Mouse (Mus musculus): ENCODE results near the gene Efcab2. TPM values are rescaled to one million over a fixed set of nuclear protein-coding genes. Genes with fewer than 3 reads are reported as not detected.
A peak's percentile ranks its signal among the peaks of the same experiment; 100 is the strongest.

The Efcab2 gene
- polyA plus RNA-seq, 1 experiment from 2014 or later = 3.5 TPM

- WGBS = 63% methylated on average over 2 of the region's 2 CpGs
- no peaks in the 10 kb centered on the region for H3K27me3 ChIP-seq
Measured at GRCm38 (mm10) chr1:178376907-178377306, 29.0 kb upstream of the Efcab2 start.

GRCm38 (mm10) chr1:178378115-178378514 lies 27.8 kb upstream of the Efcab2 start:
- no peak overlapping the region for H3K27ac ChIP-seq
- no peaks in the 10 kb centered on the region for H3K9me3 ChIP-seq
- no peaks in the 10 kb centered on the region for H3K27me3 ChIP-seq
- ATAC-seq (ENCODE audit: insufficient number of reproducible peaks, low FRiP score, low TSS enrichment, low read depth) = no peak
- H3K4me2 ChIP-seq = no peak overlapping the region
- no peaks in the 10 kb centered on the region for H3K36me3 ChIP-seq
- H3K4me1 ChIP-seq = 0 out of 2 replicates have a peak, but pooled peaks cover 3% of the 10 kb centered on the region
- H3K4me3 ChIP-seq = no peak overlapping the region
- H3K9ac ChIP-seq = no peak overlapping the region
- WGBS = 70% methylated on average over 3 of the region's 3 CpGs

More at GRCm38 (mm10) chr1:178376907-178377306, 29.0 kb upstream of the Efcab2 start:
- H3K4me1 ChIP-seq = no peaks in the 10 kb centered on the region
- H3K4me2 ChIP-seq = no peak overlapping the region
- H3K9me3 ChIP-seq = no peaks in the 10 kb centered on the region
- no peak overlapping the region for H3K4me3 ChIP-seq
- no peak overlapping the region for H3K9ac ChIP-seq
- no peaks in the 10 kb centered on the region for H3K36me3 ChIP-seq
- ATAC-seq (ENCODE audit: insufficient number of reproducible peaks, low FRiP score, low TSS enrichment, low read depth) = no peak
- H3K27ac ChIP-seq = no peak overlapping the region

DNA sequence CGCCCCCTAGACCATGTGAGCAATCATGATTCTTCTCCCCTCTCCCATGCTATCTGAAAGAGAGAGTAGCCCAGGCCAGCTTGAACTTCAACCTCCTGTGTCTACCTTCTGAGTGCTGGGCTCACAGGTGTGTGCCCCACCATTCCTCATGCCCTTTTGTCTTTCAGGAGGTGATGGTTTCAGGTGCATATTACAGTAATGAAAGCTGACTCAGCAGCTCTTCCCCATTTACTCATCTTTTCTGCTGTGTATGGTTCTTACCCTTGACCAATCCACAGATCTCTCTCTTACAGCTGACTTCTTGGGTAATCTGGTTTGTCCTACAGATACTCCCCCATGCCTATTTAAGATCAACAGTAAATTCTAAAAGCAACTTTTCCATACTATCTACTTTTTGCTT lies 26.7 kb upstream of the Efcab2 start:
- 0 out of 2 replicates have a peak, but pooled peaks cover 3% of the 10 kb centered on the region for H3K4me1 ChIP-seq
- ATAC-seq (ENCODE audit: insufficient number of reproducible peaks, low FRiP score, low TSS enrichment, low read depth) = no peak

GRCm38 (mm10) chr1:178382165-178382564 lies 23.7 kb upstream of the Efcab2 start:
- no peaks in the 10 kb centered on the region for H3K9me3 ChIP-seq
- H3K4me2 ChIP-seq = no peak overlapping the region
- H3K27me3 ChIP-seq = no peaks in the 10 kb centered on the region
- no peak overlapping the region for H3K4me3 ChIP-seq
- H3K36me3 ChIP-seq = no peaks in the 10 kb centered on the region
- ATAC-seq (ENCODE audit: insufficient number of reproducible peaks, low FRiP score, low TSS enrichment, low read depth) = no peak
- H3K27ac ChIP-seq = no peak overlapping the region
- no peak overlapping the region for H3K9ac ChIP-seq
- 0 out of 2 replicates have a peak, but pooled peaks cover 3% of the 10 kb centered on the region for H3K4me1 ChIP-seq

More for the DNA sequence above, 26.7 kb upstream of the Efcab2 start:
- Histone ChIP-seq H3K9ac (no peak overlapping the region), H3K36me3 (no peaks in the 10 kb centered on the region), H3K4me3 (no peak overlapping the region), H3K4me2 (no peak overlapping the region), H3K27ac (no peak overlapping the region), H3K9me3 (no peaks in the 10 kb centered on the region), H3K27me3 (no peaks in the 10 kb centered on the region)
- 84% methylated on average over 1 of the region's 1 CpGs for WGBS

- 79% methylated on average over 4 of the region's 4 CpGs for WGBS
- Histone ChIP-seq H3K4me2 (no peak overlapping the region), H3K27ac (no peak overlapping the region), H3K4me3 (no peak overlapping the region), H3K9me3 (no peaks in the 10 kb centered on the region), H3K27me3 (no peaks in the 10 kb centered on the region), H3K36me3 (no peaks in the 10 kb centered on the region), H3K4me1 (no peaks in the 10 kb centered on the region), H3K9ac (no peak overlapping the region)
- ATAC-seq (ENCODE audit: insufficient number of reproducible peaks, low FRiP score, low TSS enrichment, low read depth) = no peak
Measured at GRCm38 (mm10) chr1:178388802-178389201, 17.1 kb upstream of the Efcab2 start.

GRCm38 (mm10) chr1:178389401-178389800 lies 16.5 kb upstream of the Efcab2 start:
- H3K27me3 ChIP-seq = no peaks in the 10 kb centered on the region
- no peak for ATAC-seq (ENCODE audit: insufficient number of reproducible peaks, low FRiP score, low TSS enrichment, low read depth)
- no peaks in the 10 kb centered on the region for H3K4me1 ChIP-seq
- no peak overlapping the region for H3K4me3 ChIP-seq
- H3K27ac ChIP-seq = no peak overlapping the region
- WGBS = 73% methylated on average over 2 of the region's 2 CpGs
- H3K4me2 ChIP-seq = no peak overlapping the region
- H3K9me3 ChIP-seq = no peaks in the 10 kb centered on the region
- no peaks in the 10 kb centered on the region for H3K36me3 ChIP-seq
- no peak overlapping the region for H3K9ac ChIP-seq

DNA sequence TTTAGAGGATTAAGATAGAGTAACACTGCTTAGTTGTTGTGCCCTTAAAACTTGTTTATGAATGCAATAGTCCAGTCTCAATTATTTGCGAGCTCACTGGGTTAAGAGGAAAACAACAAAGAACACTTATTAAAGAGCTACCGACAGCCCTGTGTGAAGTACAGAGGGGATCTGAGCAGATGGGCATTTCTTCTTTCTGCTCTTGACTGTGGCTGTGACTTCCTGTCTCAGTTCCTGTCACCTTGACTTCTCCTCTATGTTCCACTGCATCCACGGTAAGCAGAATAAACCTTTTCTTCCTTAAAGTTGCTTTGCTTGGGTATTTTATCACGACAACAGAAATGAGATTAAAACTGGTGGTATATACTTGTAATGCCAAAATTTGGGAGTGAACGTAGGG lies 12.9 kb upstream of the Efcab2 start:
- H3K9me3 ChIP-seq = no peaks in the 10 kb centered on the region
- ATAC-seq (ENCODE audit: insufficient number of reproducible peaks, low FRiP score, low TSS enrichment, low read depth) = no peak
- H3K4me1 ChIP-seq = 0 out of 2 replicates have a peak, but pooled peaks cover 2% of the 10 kb centered on the region
- no peaks in the 10 kb centered on the region for H3K36me3 ChIP-seq
- WGBS = 75% methylated on average over 5 of the region's 5 CpGs
- no peak overlapping the region for H3K4me3 ChIP-seq
- H3K27ac ChIP-seq = no peak overlapping the region
- H3K4me2 ChIP-seq = no peak overlapping the region
- H3K27me3 ChIP-seq = no peaks in the 10 kb centered on the region
- H3K9ac ChIP-seq = no peak overlapping the region

- no peaks in the 10 kb centered on the region for H3K27me3 ChIP-seq
- H3K36me3 ChIP-seq = no peaks in the 10 kb centered on the region
- H3K4me1 ChIP-seq = 0 out of 2 replicates have a peak, but pooled peaks cover 2% of the 10 kb centered on the region
- WGBS = 87% methylated on average over 6 of the region's 6 CpGs
- H3K9me3 ChIP-seq = no peaks in the 10 kb centered on the region
- no peak for ATAC-seq (ENCODE audit: insufficient number of reproducible peaks, low FRiP score, low TSS enrichment, low read depth)
- H3K9ac ChIP-seq = no peak overlapping the region
- H3K27ac ChIP-seq = no peak overlapping the region
- H3K4me2 ChIP-seq = no peak overlapping the region
- no peak overlapping the region for H3K4me3 ChIP-seq
Measured at GRCm38 (mm10) chr1:178395091-178395490, 10.8 kb upstream of the Efcab2 start.

- 0 out of 2 replicates have a peak, but pooled peaks cover 6% of the 10 kb centered on the region for H3K4me1 ChIP-seq
- no peak for ATAC-seq (ENCODE audit: insufficient number of reproducible peaks, low FRiP score, low TSS enrichment, low read depth)
- no peak overlapping the region for H3K4me3 ChIP-seq
- 43% methylated on average over 4 of the region's 4 CpGs for WGBS
- no peak overlapping the region for H3K27ac ChIP-seq
- no peak overlapping the region for H3K9ac ChIP-seq
- no peaks in the 10 kb centered on the region for H3K27me3 ChIP-seq
- no peaks in the 10 kb centered on the region for H3K36me3 ChIP-seq
- H3K4me2 ChIP-seq = no peak overlapping the region
- no peaks in the 10 kb centered on the region for H3K9me3 ChIP-seq
Measured at GRCm38 (mm10) chr1:178396383-178396782, 9.5 kb upstream of the Efcab2 start.

DNA sequence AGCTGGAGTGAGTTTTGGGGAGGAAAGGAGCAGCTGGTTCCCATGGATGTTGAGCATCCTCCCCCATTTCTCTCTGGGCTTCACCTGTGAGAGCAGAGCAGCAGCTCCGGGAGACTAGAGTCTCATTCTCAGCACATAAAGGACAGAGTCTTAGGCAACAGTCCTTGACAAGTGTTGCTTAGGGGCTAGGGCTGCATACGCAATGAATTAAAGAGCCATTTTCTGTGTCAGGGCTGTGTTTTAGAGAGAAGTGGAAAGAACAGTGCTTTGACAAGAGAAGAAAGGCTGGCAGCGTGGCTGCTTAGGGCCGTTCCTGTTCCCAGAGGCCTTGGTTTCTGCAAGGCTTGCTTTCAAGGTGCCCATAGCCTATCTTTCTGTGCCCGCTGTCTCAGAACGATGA lies 6.0 kb upstream of the Efcab2 start:
- Histone ChIP-seq H3K36me3 (no peaks in the 10 kb centered on the region), H3K9me3 (no peaks in the 10 kb centered on the region), H3K4me2 (no peak overlapping the region), H3K4me3 (no peak overlapping the region), H3K27me3 (no peaks in the 10 kb centered on the region), H3K4me1 (0 out of 2 replicates have a peak, but pooled peaks cover 6% of the 10 kb centered on the region), H3K9ac (no peak overlapping the region), H3K27ac (no peak overlapping the region)
- ATAC-seq (ENCODE audit: insufficient number of reproducible peaks, low FRiP score, low TSS enrichment, low read depth) = no peak
- 74% methylated on average over 6 of the region's 6 CpGs for WGBS

GRCm38 (mm10) chr1:178400652-178401051 lies 5.2 kb upstream of the Efcab2 start:
- ATAC-seq (ENCODE audit: insufficient number of reproducible peaks, low FRiP score, low TSS enrichment, low read depth) = no peak
- 46% methylated on average over 7 of the region's 7 CpGs for WGBS
- Histone ChIP-seq H3K4me1 (0 out of 2 replicates have a peak, but pooled peaks cover 6% of the 10 kb centered on the region), H3K27ac (no peak overlapping the region), H3K9me3 (no peaks in the 10 kb centered on the region), H3K4me3 (no peak overlapping the region), H3K9ac (no peak overlapping the region), H3K27me3 (no peaks in the 10 kb centered on the region), H3K4me2 (no peak overlapping the region), H3K36me3 (no peaks in the 10 kb centered on the region)

DNA sequence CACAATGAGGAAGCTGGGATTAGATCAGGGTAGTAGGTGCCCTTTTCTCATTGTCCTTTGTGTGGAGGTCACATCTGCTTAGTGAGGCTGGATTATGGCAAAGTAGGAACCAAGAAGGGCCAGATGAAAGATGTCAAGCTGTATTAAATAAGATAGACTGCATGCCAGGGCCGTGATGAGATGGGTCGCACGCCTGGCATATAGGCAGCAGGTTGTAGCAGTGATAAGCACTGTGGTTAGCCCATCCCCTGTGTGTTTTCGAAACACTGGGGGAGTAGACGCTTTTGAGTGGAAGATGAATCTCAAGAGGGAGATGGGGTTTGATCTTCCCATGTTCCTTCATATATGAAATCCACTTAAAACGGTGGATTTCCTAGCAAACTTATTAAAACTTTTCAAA lies 3.9 kb upstream of the Efcab2 start:
- ATAC-seq (ENCODE audit: insufficient number of reproducible peaks, low FRiP score, low TSS enrichment, low read depth) = no peak
- WGBS = 89% methylated on average over 6 of the region's 6 CpGs
- no peak overlapping the region for H3K27ac ChIP-seq
- no peak overlapping the region for H3K4me2 ChIP-seq
- H3K9ac ChIP-seq = no peak overlapping the region
- no peaks in the 10 kb centered on the region for H3K27me3 ChIP-seq
- H3K36me3 ChIP-seq = no peaks in the 10 kb centered on the region
- no peak overlapping the region for H3K4me3 ChIP-seq
- 0 out of 2 replicates have a peak, but pooled peaks cover 4% of the 10 kb centered on the region for H3K4me1 ChIP-seq
- no peaks in the 10 kb centered on the region for H3K9me3 ChIP-seq

- Histone ChIP-seq H3K4me2 (peak overlapping the region; percentile 55), H3K9ac (peak overlapping the region; percentile 76), H3K4me3 (peak overlapping the region; percentile 63), H3K27ac (peak overlapping the region; percentile 100), H3K27me3 (no peaks in the 10 kb centered on the region), H3K9me3 (no peaks in the 10 kb centered on the region), H3K4me1 (0 out of 2 replicates have a peak, but pooled peaks cover under 1% of the 10 kb centered on the region), H3K36me3 (no peaks in the 10 kb centered on the region)
- 2% methylated on average over 23 of the region's 23 CpGs for WGBS
- ATAC-seq (ENCODE audit: insufficient number of reproducible peaks, low FRiP score, low TSS enrichment, low read depth) = peak; percentile 79
Measured at GRCm38 (mm10) chr1:178405445-178405911, 407 bp upstream of the Efcab2 start.
